29 mouse cellular contexts compared by ENCODE assay signal in the genomic region with DNA sequence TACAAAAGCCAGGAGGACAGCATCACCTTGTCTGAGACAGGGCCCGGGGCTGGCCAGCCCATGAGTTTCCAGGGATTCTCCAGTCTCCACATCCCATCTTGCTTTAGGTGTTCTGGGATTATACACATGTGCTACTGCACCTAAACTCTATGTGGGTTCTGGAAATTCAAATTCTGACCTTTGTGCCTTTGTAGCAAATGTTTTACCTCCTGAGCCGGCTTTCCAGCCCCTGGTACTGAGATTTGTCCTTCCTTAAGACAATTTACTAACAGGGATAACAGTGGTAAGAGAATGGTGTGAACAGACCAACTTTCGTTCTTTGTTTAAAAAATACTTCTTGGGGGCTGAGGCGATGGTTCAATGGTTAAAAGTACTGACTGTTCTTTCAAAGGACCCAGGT. TPM values are rescaled to one million over a fixed set of nuclear protein-coding genes. Genes with fewer than 3 reads are reported as not detected.
DNase-seq lines count a peak whose midpoint lies in the region; ATAC-seq and TF ChIP-seq lines count a peak whose summit lies in the region.
"Had no signal": no experiment of that assay in that cellular context is flagged by ENCODE, and none has a peak within 500 bp of the region (broad histone marks: within the 10 kb centered on the region; RNA-seq: fewer than 3 reads in every experiment).

No protein-coding gene starts in this region.

- DNase-seq in kidney, adult 2 months, result peak; percentile 79
- DNase-seq in lung, postnatal 36 days, result no peak
- peak; percentile 44 to 72 for DNase-seq in kidney, postnatal 36 days
- no peak for DNase-seq in left cerebral cortex, adult 9 months (ENCODE audit: low spot score in 2 of 2)
- DNase-seq: adrenal gland, postnatal 10 days; adrenal gland, postnatal 36 days; B cell, adult 2 months; cerebellum, adult 18-20 months; cerebellum, adult 9-10 months; cerebellum, postnatal 14 days; forebrain, postnatal 0 days; gastrocnemius, adult 2 months; gastrocnemius, postnatal 14 days; heart, adult 18-20 months; heart, postnatal 10 days; heart, postnatal 36 days had no signal

- H3K27ac ChIP-seq in kidney, adult 2 months (ENCODE audit: insufficient read depth, low read depth, low read length), result peak overlapping the region; percentile 59; the same call in 1 of the 2 replicates
- no peak overlapping the region for H3K27ac ChIP-seq in kidney, embryonic 14.5 days (ENCODE audit: low read depth, low read length)
- H3K27ac ChIP-seq in lung, embryonic 16.5 days (ENCODE audit: low read length), result 0 out of 2 replicates have a peak overlapping the region, but pooled peaks have one; percentile 5
- H3K27ac ChIP-seq in kidney, embryonic 16.5 days (ENCODE audit: low read length), result 0 out of 2 replicates have a peak overlapping the region, but pooled peaks have one; percentile 45
- H3K27ac ChIP-seq: forebrain, embryonic 10.5 days; gastrocnemius, adult 2 months; heart, embryonic 15.5 days; hindbrain, embryonic 10.5 days; hindbrain, embryonic 13.5 days had no signal

- no peak overlapping the region for H3K9ac ChIP-seq in kidney, embryonic 14.5 days (ENCODE audit: low read depth, low read length)
- no peak overlapping the region for H3K9ac ChIP-seq in lung, embryonic 16.5 days (ENCODE audit: low read length)
- H3K9ac ChIP-seq in kidney, embryonic 16.5 days (replicated peaks; ENCODE audit: low read length), result no peak overlapping the region
- H3K9ac ChIP-seq: forebrain, postnatal 0 days; heart, embryonic 12.5 days; heart, embryonic 15.5 days; hindbrain, embryonic 13.5 days had no signal

- no peak for TF ChIP-seq POLR2A in kidney, adult 2 months (IDR thresholded peaks at IDR 0.05; ENCODE audit: low read depth, low read length)

- no peak for TF ChIP-seq CTCF in kidney, adult 2 months (conservative IDR thresholded peaks at IDR 0.05; ENCODE audit: insufficient read depth, insufficient read length, low read depth, low read length)

- no peak overlapping the region for H3K4me2 ChIP-seq in kidney, embryonic 14.5 days (replicated peaks; ENCODE audit: low read depth, low read length)
- no peak overlapping the region for H3K4me2 ChIP-seq in lung, embryonic 16.5 days (ENCODE audit: low read depth, low read length)
- no peak overlapping the region for H3K4me2 ChIP-seq in kidney, embryonic 16.5 days (replicated peaks; ENCODE audit: low read depth, low read length)
- H3K4me2 ChIP-seq: heart, embryonic 12.5 days; heart, embryonic 15.5 days; hindbrain, embryonic 13.5 days had no signal

- H3K4me1 ChIP-seq in kidney, adult 2 months (ENCODE audit: control insufficient read depth, insufficient read depth, low read length), result peaks cover 24% of the 10 kb centered on the region
- H3K4me1 ChIP-seq in kidney, embryonic 14.5 days (ENCODE audit: control insufficient read depth, insufficient read depth, low read length), result peaks cover 6% of the 10 kb centered on the region; the same call in 1 of the 2 replicates
- peaks cover 16% of the 10 kb centered on the region for H3K4me1 ChIP-seq in lung, embryonic 16.5 days (replicated peaks; ENCODE audit: control insufficient read depth, insufficient read depth, low read length)
- peaks cover 37% of the 10 kb centered on the region for H3K4me1 ChIP-seq in kidney, embryonic 16.5 days (ENCODE audit: insufficient read depth, low read length)
- H3K4me1 ChIP-seq: heart, embryonic 15.5 days; hindbrain, embryonic 13.5 days had no signal

- no peak overlapping the region for H3K4me3 ChIP-seq in kidney, adult 2 months (ENCODE audit: insufficient read depth, low read depth, low read length)
- no peak overlapping the region for H3K4me3 ChIP-seq in kidney, embryonic 14.5 days (ENCODE audit: low read length)
- H3K4me3 ChIP-seq in lung, embryonic 16.5 days (ENCODE audit: low read length), result no peak overlapping the region
- H3K4me3 ChIP-seq in kidney, embryonic 16.5 days (ENCODE audit: low read length), result no peak overlapping the region
- H3K4me3 ChIP-seq: forebrain, embryonic 10.5 days; gastrocnemius, adult 2 months; heart, embryonic 12.5 days; heart, embryonic 15.5 days; hindbrain, embryonic 10.5 days; hindbrain, embryonic 13.5 days had no signal

- no peaks in the 10 kb centered on the region for H3K36me3 ChIP-seq in kidney, adult 2 months (ENCODE audit: control insufficient read depth, insufficient read depth, low read length)
- no peaks in the 10 kb centered on the region; the same call in 1 of the 2 replicates for H3K36me3 ChIP-seq in kidney, embryonic 14.5 days (ENCODE audit: control insufficient read depth, insufficient read depth, low read length)
- H3K36me3 ChIP-seq in lung, embryonic 16.5 days (ENCODE audit: control insufficient read depth, insufficient read depth, low read length), result no peaks in the 10 kb centered on the region
- H3K36me3 ChIP-seq in kidney, embryonic 16.5 days (ENCODE audit: insufficient read depth, low read length), result 0 out of 2 replicates have a peak, but pooled peaks cover 3% of the 10 kb centered on the region
- H3K36me3 ChIP-seq: heart, embryonic 15.5 days; hindbrain, embryonic 13.5 days had no signal

- ATAC-seq in kidney, embryonic 14.5 days (ENCODE audit: low FRiP score, low TSS enrichment), result no peak
- no peak for ATAC-seq in lung, embryonic 16.5 days (ENCODE audit: low read depth)
- no peak for ATAC-seq in kidney, embryonic 16.5 days (ENCODE audit: low FRiP score, low TSS enrichment)
- ATAC-seq in granulocyte monocyte progenitor cell, adult 5-6 weeks (replicated peaks; ENCODE audit: poor library complexity, severe bottlenecking), result no peak
- ATAC-seq: forebrain, embryonic 14.5 days; forebrain, postnatal 0 days; Patski had no signal

- H3K27me3 ChIP-seq in kidney, adult 2 months (replicated peaks; ENCODE audit: control insufficient read depth, insufficient read depth, low read length), result no peaks in the 10 kb centered on the region
- H3K27me3 ChIP-seq in kidney, embryonic 14.5 days (ENCODE audit: control insufficient read depth, insufficient read depth, low read length), result no peaks in the 10 kb centered on the region
- no peaks in the 10 kb centered on the region for H3K27me3 ChIP-seq in lung, embryonic 16.5 days (ENCODE audit: control insufficient read depth, insufficient read depth, low read depth, low read length)
- H3K27me3 ChIP-seq in kidney, embryonic 16.5 days (ENCODE audit: insufficient read depth, low read length), result no peaks in the 10 kb centered on the region
- H3K27me3 ChIP-seq: CH12.LX; heart, embryonic 12.5 days; heart, embryonic 15.5 days; hindbrain, embryonic 13.5 days; Patski had no signal

- WGBS in kidney, adult 2 months, result 58% methylated on average over 4 of the region's 4 CpGs
- 92% methylated on average over 4 of the region's 4 CpGs for WGBS in kidney, embryonic 14.5 days
- 68% methylated on average over 4 of the region's 4 CpGs for WGBS in lung, embryonic 16.5 days
- WGBS in kidney, embryonic 16.5 days, result 75% methylated on average over 4 of the region's 4 CpGs

- H3K9me3 ChIP-seq in kidney, embryonic 14.5 days (ENCODE audit: control insufficient read depth, low read length), result no peaks in the 10 kb centered on the region
- H3K9me3 ChIP-seq in lung, embryonic 16.5 days (ENCODE audit: control insufficient read depth, low read length), result no peaks in the 10 kb centered on the region
- H3K9me3 ChIP-seq in kidney, embryonic 16.5 days (ENCODE audit: low read length), result no peaks in the 10 kb centered on the region
- H3K9me3 ChIP-seq: forebrain, embryonic 10.5 days; G1E; heart, embryonic 12.5 days; heart, embryonic 15.5 days; hindbrain, embryonic 10.5 days; hindbrain, embryonic 13.5 days had no signal

RNA-seq across cellular contexts. Expression of gene Hibadh, which starts 32.1 kb away (rescaled TPM):
- 254 and 334 TPM in 2 replicates for polyA plus RNA-seq in kidney, adult 2 months (2012; rRNA removed)
- polyA plus RNA-seq in kidney, embryonic 14.5 days (2014; fragmentation: Nextera tagmentation; extraction: Ambion mirVana), result 69.5 and 95.1 TPM in 2 replicates
- 107 and 111 TPM in 2 replicates for polyA plus RNA-seq in lung, embryonic 16.5 days (2015; fragmentation: Nextera tagmentation; extraction: Ambion mirVana)
- polyA plus RNA-seq in kidney, embryonic 16.5 days (2015; fragmentation: Nextera tagmentation; extraction: Ambion mirVana), result 164 and 171 TPM in 2 replicates
- total RNA-seq in granulocyte monocyte progenitor cell, adult 5-6 weeks (2014; fragmentation: Nextera tagmentation), result 70.8 and 77.4 TPM in 2 replicates
- 54.5 and 56.2 TPM in 2 replicates for total RNA-seq in granulocyte monocyte progenitor cell, adult 5-6 weeks (2017)

Comparison
In these comparisons a context has a peak if more than half of its experiments do, and no peak if none do; other contexts are left out.
1. DNase-seq: peak in kidney, adult 2 months (single experiment) and kidney, postnatal 36 days (2 of 2); none in lung, postnatal 36 days (single experiment) and left cerebral cortex, adult 9 months (0 of 2).